In genomic region chr14:22759673-22760072, GRCm38 (mm10) we compare ENCODE assay signal across 9 mouse cellular contexts.
DNase-seq lines count a peak whose midpoint lies in the region; ATAC-seq lines count a peak whose summit lies in the region.
"Had no signal": no experiment of that assay in that cellular context is flagged by ENCODE, and none has a peak within 500 bp of the region (broad histone marks: within the 10 kb centered on the region; RNA-seq: fewer than 3 reads in every experiment).

No protein-coding gene starts in this region.

- H3K4me3 ChIP-seq in lung, embryonic 15.5 days = no peak overlapping the region
- H3K4me3 ChIP-seq: embryonic facial prominence, embryonic 12.5 days; hindbrain, embryonic 10.5 days had no signal

- ATAC-seq in common myeloid progenitor, adult 5-6 weeks (replicated peaks; ENCODE audit: low read depth, poor library complexity, severe bottlenecking) = peak; percentile 88
- ATAC-seq in hematopoietic stem cell, adult 5-6 weeks (replicated peaks in 1 of 2; ENCODE audit: insufficient read depth in 1 of 2, low FRiP score in 2 of 2, low TSS enrichment in 1 of 2, low read depth in 1 of 2, poor library complexity in 2 of 2, severe bottlenecking in 2 of 2) = peak; percentile 77 to 82
- ATAC-seq in lung, embryonic 15.5 days (ENCODE audit: borderline replicate concordance, extremely low read depth, low FRiP score, low TSS enrichment) = peak; percentile 64; the same call in 1 of the 2 replicates

- no peaks in the 10 kb centered on the region for H3K36me3 ChIP-seq in lung, embryonic 15.5 days
- H3K36me3 ChIP-seq: embryonic facial prominence, embryonic 12.5 days; hindbrain, embryonic 10.5 days had no signal

- no peak overlapping the region for H3K4me2 ChIP-seq in lung, embryonic 15.5 days
- H3K4me2 ChIP-seq: embryonic facial prominence, embryonic 12.5 days had no signal

- H3K9me3 ChIP-seq in lung, embryonic 15.5 days = no peaks in the 10 kb centered on the region
- H3K9me3 ChIP-seq: embryonic facial prominence, embryonic 12.5 days; hindbrain, embryonic 10.5 days had no signal

- H3K27me3 ChIP-seq in lung, embryonic 15.5 days = no peaks in the 10 kb centered on the region
- H3K27me3 ChIP-seq: embryonic facial prominence, embryonic 12.5 days had no signal

- H3K4me1 ChIP-seq in lung, embryonic 15.5 days = peaks cover 25% of the 10 kb centered on the region
- H3K4me1 ChIP-seq: embryonic facial prominence, embryonic 12.5 days; hindbrain, embryonic 10.5 days had no signal

- peak overlapping the region; percentile 87 for H3K27ac ChIP-seq in lung, embryonic 15.5 days
- H3K27ac ChIP-seq: embryonic facial prominence, embryonic 12.5 days; hindbrain, embryonic 10.5 days had no signal

- DNase-seq in MEL-GATA-1-ER (ENCODE audit: extremely low read depth, low read depth) = peak; percentile 82
- DNase-seq in right cerebral cortex, postnatal 4 days = no peak
- DNase-seq in layer of hippocampus, adult 9-11 months = no peak
- DNase-seq in gastrocnemius, postnatal 25 days = no peak

- H3K9ac ChIP-seq in lung, embryonic 15.5 days = no peak overlapping the region
- H3K9ac ChIP-seq: embryonic facial prominence, embryonic 12.5 days had no signal
